Mouse (Mus musculus): ENCODE data around the gene Arhgef40. TPM values are rescaled to one million over a fixed set of nuclear protein-coding genes. Genes with fewer than 3 reads are reported as not detected.

The Arhgef40 gene
- total and polyA plus RNA-seq, 2 experiments from 2014 or later, result 46.8 to 84.6 TPM

GRCm38 (mm10) chr14:51997483-51997882 lies 13.0 kb downstream of the Arhgef40 start:
- no peak overlapping the region for H3K9ac ChIP-seq
- H3K4me2 ChIP-seq (ENCODE audit: low read depth), result no peak overlapping the region
- H3K27ac ChIP-seq (ENCODE audit: low read depth, low read length), result no peak overlapping the region
- no peaks in the 10 kb centered on the region for H3K27me3 ChIP-seq (ENCODE audit: insufficient read depth, low read length)
- H3K4me3 ChIP-seq (ENCODE audit: low read depth, low read length), result no peak overlapping the region
- TF ChIP-seq CTCF (IDR thresholded peaks at IDR 0.05; ENCODE audit: low read depth), result no peak
- 93% methylated on average over 14 of the region's 14 CpGs for WGBS
- H3K9me3 ChIP-seq (ENCODE audit: low read length), result no peaks in the 10 kb centered on the region
- no peaks in the 10 kb centered on the region for H3K4me1 ChIP-seq (ENCODE audit: insufficient read depth)
- DNase-seq (no peak), ATAC-seq (no peak)
- H3K36me3 ChIP-seq (ENCODE audit: insufficient read depth), result peaks cover 82% of the 10 kb centered on the region

GRCm38 (mm10) chr14:52003981-52004495 lies 19.5 kb downstream of the Arhgef40 start:
- Histone ChIP-seq H3K36me3 (ENCODE audit: insufficient read depth) (peaks cover 50% of the 10 kb centered on the region), H3K9ac (peak overlapping the region; percentile 58), H3K9me3 (ENCODE audit: low read length) (no peaks in the 10 kb centered on the region), H3K4me1 (ENCODE audit: insufficient read depth) (peaks cover 18% of the 10 kb centered on the region; the same call in 1 of the 2 replicates), H3K27ac (ENCODE audit: low read depth, low read length) (peak overlapping the region; percentile 88), H3K27me3 (ENCODE audit: insufficient read depth, low read length) (no peaks in the 10 kb centered on the region), H3K4me2 (ENCODE audit: low read depth) (peak overlapping the region; percentile 66), H3K4me3 (ENCODE audit: low read depth, low read length) (peak overlapping the region; percentile 36)
- TF ChIP-seq CTCF (IDR thresholded peaks at IDR 0.05; ENCODE audit: low read depth), result peak; percentile 25
- DNase-seq (peak; percentile 94), ATAC-seq (peak; percentile 94)
- 4% methylated on average over 16 of the region's 16 CpGs for WGBS

- H3K36me3 ChIP-seq (ENCODE audit: insufficient read depth), result peaks cover 42% of the 10 kb centered on the region
- H3K4me3 ChIP-seq (ENCODE audit: low read depth, low read length), result no peak overlapping the region
- TF ChIP-seq CTCF (IDR thresholded peaks at IDR 0.05; ENCODE audit: low read depth), result no peak
- ATAC-seq (no peak), DNase-seq (no peak)
- no peaks in the 10 kb centered on the region for H3K27me3 ChIP-seq (ENCODE audit: insufficient read depth, low read length)
- no peak overlapping the region for H3K4me2 ChIP-seq (ENCODE audit: low read depth)
- 58% methylated on average over 7 of the region's 7 CpGs for WGBS
- H3K27ac ChIP-seq (ENCODE audit: low read depth, low read length), result peak overlapping the region; percentile 88
- no peaks in the 10 kb centered on the region for H3K9me3 ChIP-seq (ENCODE audit: low read length)
- peaks cover 28% of the 10 kb centered on the region for H3K4me1 ChIP-seq (ENCODE audit: insufficient read depth)
- H3K9ac ChIP-seq, result 0 out of 2 replicates have a peak overlapping the region, but pooled peaks have one; percentile 58
Observed at GRCm38 (mm10) chr14:52005141-52005540, 20.6 kb downstream of the Arhgef40 start.

- H3K4me1 ChIP-seq (ENCODE audit: insufficient read depth), result peaks cover 30% of the 10 kb centered on the region
- H3K4me2 ChIP-seq (ENCODE audit: low read depth), result no peak overlapping the region
- H3K4me3 ChIP-seq (ENCODE audit: low read depth, low read length), result no peak overlapping the region
- H3K27me3 ChIP-seq (ENCODE audit: insufficient read depth, low read length), result no peaks in the 10 kb centered on the region
- H3K9ac ChIP-seq, result no peak overlapping the region
- DNase-seq (no peak), ATAC-seq (no peak)
- H3K9me3 ChIP-seq (ENCODE audit: low read length), result no peaks in the 10 kb centered on the region
- H3K27ac ChIP-seq (ENCODE audit: low read depth, low read length), result 0 out of 2 replicates have a peak overlapping the region, but pooled peaks have one; percentile 88
- TF ChIP-seq CTCF (IDR thresholded peaks at IDR 0.05; ENCODE audit: low read depth), result no peak
- 72% methylated on average over 6 of the region's 6 CpGs for WGBS
- peaks cover 37% of the 10 kb centered on the region for H3K36me3 ChIP-seq (ENCODE audit: insufficient read depth)
Observed at GRCm38 (mm10) chr14:52005616-52006015, 21.1 kb downstream of the Arhgef40 start.

GRCm38 (mm10) chr14:52006241-52006640 lies 21.7 kb downstream of the Arhgef40 start:
- Histone ChIP-seq H3K9ac (no peak overlapping the region), H3K4me2 (ENCODE audit: low read depth) (no peak overlapping the region), H3K4me1 (ENCODE audit: insufficient read depth) (peaks cover 30% of the 10 kb centered on the region), H3K36me3 (ENCODE audit: insufficient read depth) (peaks cover 32% of the 10 kb centered on the region), H3K4me3 (ENCODE audit: low read depth, low read length) (no peak overlapping the region), H3K27me3 (ENCODE audit: insufficient read depth, low read length) (no peaks in the 10 kb centered on the region), H3K9me3 (ENCODE audit: low read length) (no peaks in the 10 kb centered on the region), H3K27ac (ENCODE audit: low read depth, low read length) (no peak overlapping the region)
- WGBS, result 64% methylated on average over 8 of the region's 8 CpGs
- DNase-seq, result no peak
- TF ChIP-seq CTCF (IDR thresholded peaks at IDR 0.05; ENCODE audit: low read depth), result peak; percentile 55
- no peak for ATAC-seq

- TF ChIP-seq CTCF (IDR thresholded peaks at IDR 0.05; ENCODE audit: low read depth), result no peak
- Histone ChIP-seq H3K4me1 (ENCODE audit: insufficient read depth) (peaks cover 35% of the 10 kb centered on the region), H3K4me3 (ENCODE audit: low read depth, low read length) (no peak overlapping the region), H3K36me3 (ENCODE audit: insufficient read depth) (peaks cover 30% of the 10 kb centered on the region), H3K9me3 (ENCODE audit: low read length) (no peaks in the 10 kb centered on the region), H3K4me2 (ENCODE audit: low read depth) (no peak overlapping the region), H3K9ac (no peak overlapping the region), H3K27ac (ENCODE audit: low read depth, low read length) (no peak overlapping the region), H3K27me3 (ENCODE audit: insufficient read depth, low read length) (no peaks in the 10 kb centered on the region)
- 93% methylated on average over 23 of the region's 23 CpGs for WGBS
- DNase-seq (no peak), ATAC-seq (no peak)
Observed at GRCm38 (mm10) chr14:52006771-52007170, 22.3 kb downstream of the Arhgef40 start.

- Histone ChIP-seq H3K9ac (peak overlapping the region; percentile 35; the same call in 1 of the 2 replicates), H3K9me3 (ENCODE audit: low read length) (no peaks in the 10 kb centered on the region), H3K27ac (ENCODE audit: low read depth, low read length) (0 out of 2 replicates have a peak overlapping the region, but pooled peaks have one; percentile 50), H3K36me3 (ENCODE audit: insufficient read depth) (peaks cover 20% of the 10 kb centered on the region), H3K4me2 (ENCODE audit: low read depth) (peak overlapping the region; percentile 50), H3K27me3 (ENCODE audit: insufficient read depth, low read length) (no peaks in the 10 kb centered on the region), H3K4me3 (ENCODE audit: low read depth, low read length) (peak overlapping the region; percentile 22), H3K4me1 (ENCODE audit: insufficient read depth) (peaks cover 34% of the 10 kb centered on the region)
- ATAC-seq, result peak; percentile 60
- TF ChIP-seq CTCF (IDR thresholded peaks at IDR 0.05; ENCODE audit: low read depth), result peak; percentile 100
- 50% methylated on average over 38 of the region's 38 CpGs for WGBS
- DNase-seq, result peak; percentile 93
Observed at GRCm38 (mm10) chr14:52008321-52009203, 24.0 kb downstream of the Arhgef40 start.

Measured in forebrain, postnatal 0 days (tissue).